Mouse (Mus musculus): Measurements from ENCODE around the gene Ccdc124. TPM values are rescaled to one million over a fixed set of nuclear protein-coding genes. Genes with fewer than 3 reads are reported as not detected.
A peak's percentile ranks its signal among the peaks of the same experiment; 100 is the strongest.

The Ccdc124 gene
- polyA plus RNA-seq, 1 experiment from 2014 or later: 173 TPM

DNA sequence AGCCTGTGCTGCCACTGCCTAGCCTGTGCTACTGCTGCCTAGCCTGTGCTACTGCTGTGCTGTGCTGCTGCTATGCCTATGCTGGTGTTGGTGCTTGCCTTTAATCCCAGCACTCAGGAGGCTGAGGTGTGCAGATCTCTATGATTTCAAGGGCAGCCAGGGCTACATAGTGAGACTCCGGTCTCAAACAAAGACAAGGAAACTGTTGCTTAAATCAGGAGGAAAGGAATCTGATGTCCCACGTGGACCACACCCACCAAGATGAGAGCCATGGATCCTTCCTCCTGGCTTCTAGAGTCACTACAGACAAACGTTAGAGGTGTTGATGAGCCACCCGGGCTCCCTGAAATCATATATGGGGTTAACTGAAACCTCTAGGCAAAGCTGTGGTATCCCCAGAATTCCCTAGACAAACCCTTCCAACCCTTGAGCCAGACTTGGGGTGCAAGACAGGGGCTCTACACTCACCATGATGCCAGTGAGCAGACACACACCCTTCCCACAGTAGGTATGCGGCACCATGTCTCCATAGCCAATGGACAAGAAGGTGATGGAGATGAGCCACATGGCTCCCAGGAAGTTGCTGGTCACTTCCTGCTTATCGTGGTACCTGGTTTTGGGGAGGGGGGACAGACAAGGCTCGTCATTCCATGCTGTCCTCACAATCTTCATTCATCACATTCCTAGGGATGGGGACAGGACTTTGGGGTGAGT is 23.4 kb downstream of the Ccdc124 start:
- 84% methylated on average over 7 of the region's 7 CpGs for WGBS
- no peak for ATAC-seq (replicated peaks)
- Histone ChIP-seq H3K27me3 (replicated peaks) (no peaks in the 10 kb centered on the region), H3K9ac (no peak overlapping the region), H3K4me3 (no peak overlapping the region), H3K9me3 (no peaks in the 10 kb centered on the region), H3K36me3 (replicated peaks) (no peaks in the 10 kb centered on the region), H3K4me2 (no peak overlapping the region), H3K27ac (no peak overlapping the region), H3K4me1 (0 out of 2 replicates have a peak, but pooled peaks cover 3% of the 10 kb centered on the region)

DNA sequence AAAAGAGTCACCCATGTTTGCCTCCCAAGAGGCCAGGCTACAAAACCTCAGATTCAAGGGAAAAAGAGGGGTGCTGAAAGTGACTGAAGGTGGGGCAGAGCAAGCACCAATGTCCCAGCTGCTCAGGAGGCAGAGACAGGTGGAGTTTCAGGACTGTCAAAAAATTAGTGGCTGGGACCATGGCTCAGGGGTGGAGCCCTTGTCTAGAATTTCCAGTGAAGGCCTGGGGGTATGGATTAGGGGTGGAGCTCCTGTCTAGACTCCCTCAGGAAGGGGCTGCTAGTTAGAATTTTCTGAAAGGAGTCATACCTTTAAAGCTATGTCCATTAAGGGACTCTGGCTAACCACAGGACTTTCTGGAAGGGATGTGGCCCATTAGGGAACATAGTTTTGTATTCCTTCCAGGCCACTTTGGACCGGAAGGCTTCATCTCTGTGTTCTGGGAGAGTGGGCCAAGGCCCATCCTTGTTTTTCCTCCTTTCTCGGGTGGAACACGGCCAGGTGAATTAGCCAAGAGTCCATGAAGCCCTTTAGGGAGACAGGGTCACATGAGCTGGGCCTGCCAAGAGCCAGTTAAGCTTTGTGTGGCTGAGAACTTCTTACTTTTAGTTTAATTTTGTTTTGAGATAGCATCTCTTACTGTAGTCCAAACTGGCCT is 24.3 kb downstream of the Ccdc124 start:
- no peaks in the 10 kb centered on the region for H3K36me3 ChIP-seq (replicated peaks)
- no peak overlapping the region for H3K4me2 ChIP-seq
- no peak overlapping the region for H3K4me3 ChIP-seq
- no peaks in the 10 kb centered on the region for H3K4me1 ChIP-seq
- H3K27me3 ChIP-seq (replicated peaks): no peaks in the 10 kb centered on the region
- no peak overlapping the region for H3K27ac ChIP-seq
- no peaks in the 10 kb centered on the region for H3K9me3 ChIP-seq
- WGBS: 90% methylated on average over 3 of the region's 3 CpGs
- no peak for ATAC-seq (replicated peaks)
- H3K9ac ChIP-seq: no peak overlapping the region

DNA sequence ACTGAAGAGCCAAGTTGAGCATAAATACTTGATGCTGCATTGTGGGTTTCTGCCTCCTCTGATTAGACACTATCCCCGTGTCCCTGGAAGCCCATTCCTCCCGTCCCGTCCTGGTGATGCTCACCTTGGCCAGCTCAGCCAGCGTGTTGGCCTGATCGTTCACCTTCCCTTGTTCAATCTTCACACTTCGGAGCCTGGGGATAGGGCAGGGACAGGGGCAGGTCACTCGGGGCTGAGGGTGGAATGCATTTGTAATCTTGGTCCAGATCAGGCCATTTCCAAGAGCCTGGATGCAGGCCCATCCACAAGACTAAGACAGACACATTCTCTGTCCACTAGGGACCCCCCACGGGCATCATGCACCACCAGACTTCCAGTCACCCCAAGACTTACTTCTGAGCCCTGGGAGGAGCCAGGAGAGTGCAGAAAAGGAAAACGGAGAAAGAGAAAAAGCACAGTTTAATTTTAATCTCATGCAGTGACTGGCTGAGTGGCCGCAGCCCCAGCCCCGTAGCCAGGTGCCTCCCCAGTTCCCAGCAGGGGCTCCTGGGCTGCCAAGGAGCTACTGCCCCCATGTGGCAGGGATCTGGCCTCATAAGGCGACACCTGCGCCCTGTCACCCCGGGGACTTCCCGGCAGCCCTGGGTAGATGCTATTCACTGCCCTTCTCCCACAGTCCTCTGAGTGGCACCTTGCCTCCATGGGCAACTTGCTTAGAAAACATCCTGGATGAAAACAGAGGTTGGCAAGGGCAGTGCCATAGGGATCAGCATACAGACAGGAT is 27.2 kb downstream of the Ccdc124 start:
- Histone ChIP-seq H3K4me1 (no peaks in the 10 kb centered on the region), H3K27me3 (replicated peaks) (no peaks in the 10 kb centered on the region), H3K9me3 (no peaks in the 10 kb centered on the region), H3K4me3 (no peak overlapping the region), H3K36me3 (replicated peaks) (no peaks in the 10 kb centered on the region), H3K27ac (no peak overlapping the region), H3K9ac (no peak overlapping the region), H3K4me2 (no peak overlapping the region)
- WGBS: 58% methylated on average over 15 of the region's 15 CpGs
- no peak for ATAC-seq (replicated peaks)

DNA sequence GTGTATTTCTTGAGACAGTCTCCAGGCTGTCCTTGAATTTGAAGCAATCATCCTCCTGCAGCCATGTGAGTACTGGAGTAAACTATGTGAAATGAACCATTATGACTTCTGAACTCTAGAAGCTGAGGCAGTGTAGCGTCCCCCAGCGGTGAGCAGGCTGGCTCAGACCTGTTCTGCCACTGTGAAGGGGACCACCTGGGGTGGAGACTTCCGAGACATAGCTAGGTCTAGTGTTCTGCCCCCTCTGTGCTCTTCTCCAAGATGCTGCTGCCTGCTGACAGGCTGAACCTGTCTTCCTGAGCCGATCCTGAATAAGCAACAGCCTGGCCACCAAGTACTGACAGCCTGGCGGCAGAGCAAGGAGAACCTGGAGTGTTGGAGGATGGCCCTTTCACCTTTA is 28.6 kb downstream of the Ccdc124 start:
- no peak for ATAC-seq (replicated peaks)
- Histone ChIP-seq H3K9me3 (no peaks in the 10 kb centered on the region), H3K27me3 (replicated peaks) (no peaks in the 10 kb centered on the region), H3K4me1 (peaks cover 8% of the 10 kb centered on the region), H3K4me2 (no peak overlapping the region), H3K36me3 (replicated peaks) (no peaks in the 10 kb centered on the region), H3K4me3 (no peak overlapping the region), H3K27ac (no peak overlapping the region), H3K9ac (no peak overlapping the region)
- whole genome bisulfite sequencing: 46% methylated on average over 5 of the region's 5 CpGs

DNA sequence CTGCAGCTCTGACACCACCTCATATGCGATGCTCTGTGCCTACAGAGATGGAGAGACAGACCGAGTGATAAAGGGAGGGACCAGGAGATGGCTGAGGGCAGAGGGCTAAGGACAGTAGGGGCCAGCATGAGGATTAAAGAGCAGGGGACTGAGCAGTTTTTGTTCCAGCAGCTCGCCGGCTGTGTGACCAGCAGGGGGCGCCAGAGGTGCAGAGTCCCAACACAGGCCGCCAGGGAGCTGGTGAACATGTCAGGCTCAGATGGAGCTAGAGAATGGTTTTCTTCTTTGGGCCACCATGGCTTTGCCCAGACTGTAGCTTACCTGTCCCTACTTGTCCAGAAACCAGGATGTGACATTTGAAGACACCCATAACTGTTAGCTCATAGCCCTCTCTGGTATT is 29.2 kb downstream of the Ccdc124 start:
- Histone ChIP-seq H3K4me1 (peaks cover 11% of the 10 kb centered on the region), H3K4me3 (no peak overlapping the region), H3K9ac (no peak overlapping the region), H3K27me3 (replicated peaks) (no peaks in the 10 kb centered on the region), H3K36me3 (replicated peaks) (no peaks in the 10 kb centered on the region), H3K4me2 (no peak overlapping the region), H3K27ac (0 out of 2 replicates have a peak overlapping the region, but pooled peaks have one; percentile 30), H3K9me3 (no peaks in the 10 kb centered on the region)
- 4% methylated on average over 6 of the region's 6 CpGs for WGBS
- no peak for ATAC-seq (replicated peaks)

DNA sequence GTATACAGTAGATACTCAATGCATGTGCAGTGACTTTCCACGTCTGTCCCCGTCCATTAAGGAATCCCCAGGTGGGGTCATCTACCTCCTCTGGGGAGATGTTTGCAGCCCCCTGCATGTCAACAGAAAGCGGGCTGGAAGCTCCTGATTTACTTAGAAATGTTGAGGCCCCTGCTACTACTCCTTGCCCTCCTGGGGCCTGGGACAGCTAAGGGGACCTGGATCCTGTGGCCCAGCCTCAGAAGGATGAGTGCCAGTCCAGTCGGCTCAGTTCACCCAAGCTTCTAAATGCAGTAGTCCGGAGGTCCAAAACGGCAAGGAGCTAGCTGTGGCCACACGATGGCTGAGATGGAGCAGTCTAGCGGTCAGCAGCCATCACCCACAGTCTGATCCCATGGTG is 29.8 kb downstream of the Ccdc124 start:
- Histone ChIP-seq H3K4me1 (peaks cover 13% of the 10 kb centered on the region), H3K27me3 (replicated peaks) (no peaks in the 10 kb centered on the region), H3K4me3 (no peak overlapping the region), H3K4me2 (no peak overlapping the region), H3K9ac (no peak overlapping the region), H3K36me3 (replicated peaks) (no peaks in the 10 kb centered on the region), H3K27ac (no peak overlapping the region), H3K9me3 (no peaks in the 10 kb centered on the region)
- 83% methylated on average over 8 of the region's 8 CpGs for WGBS
- ATAC-seq (replicated peaks): no peak

DNA sequence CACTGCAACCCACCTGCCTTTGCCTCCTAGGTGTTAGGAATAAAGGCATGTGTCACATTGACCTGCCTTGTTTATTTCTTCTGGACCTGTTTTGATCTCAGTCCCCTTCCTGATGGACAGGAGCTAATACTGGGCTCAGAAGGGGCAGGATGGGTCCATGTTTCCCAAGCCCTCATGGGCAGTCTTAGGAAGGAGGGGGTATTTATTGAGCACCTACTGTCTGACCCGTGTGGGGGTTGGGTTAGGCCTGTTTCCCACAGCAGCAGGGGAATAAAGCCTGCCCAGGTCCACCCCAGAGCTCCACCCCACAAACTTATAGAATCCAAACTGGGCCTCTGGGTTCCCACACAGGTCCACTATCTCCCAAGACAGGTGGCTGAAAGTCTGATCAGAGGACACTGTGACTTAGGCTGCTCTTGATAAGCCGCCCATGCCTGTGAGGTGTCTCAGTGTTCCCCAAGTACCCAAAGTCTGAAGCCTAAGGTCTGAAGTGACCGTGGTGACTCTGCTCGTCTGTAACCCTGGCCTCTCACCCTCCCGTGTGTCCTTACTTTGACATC is 30.4 kb downstream of the Ccdc124 start:
- WGBS: 83% methylated on average over 5 of the region's 5 CpGs
- Histone ChIP-seq H3K9ac (no peak overlapping the region), H3K27me3 (replicated peaks) (no peaks in the 10 kb centered on the region), H3K4me3 (no peak overlapping the region), H3K4me2 (no peak overlapping the region), H3K4me1 (peaks cover 19% of the 10 kb centered on the region), H3K9me3 (no peaks in the 10 kb centered on the region), H3K27ac (no peak overlapping the region), H3K36me3 (replicated peaks) (no peaks in the 10 kb centered on the region)
- ATAC-seq (replicated peaks): no peak

DNA sequence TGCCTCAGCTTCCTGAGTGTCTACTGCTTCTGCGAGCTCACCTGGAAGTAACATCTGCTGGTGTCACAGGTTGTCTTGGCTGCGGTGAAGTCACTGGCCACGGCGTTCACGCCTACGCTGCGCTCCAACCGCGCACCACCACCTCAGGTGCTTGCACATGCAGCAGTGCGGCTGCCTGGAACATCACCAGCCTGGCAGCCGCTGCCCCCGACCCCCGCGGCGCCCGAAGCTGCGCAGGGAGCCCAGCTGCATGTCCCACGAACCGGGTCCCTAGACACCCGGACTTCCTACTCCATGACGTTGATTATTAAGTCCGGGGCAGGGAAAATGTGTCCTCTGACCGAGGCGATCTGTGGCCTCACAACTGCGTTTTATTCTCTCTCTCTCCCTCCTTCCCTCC is 31.3 kb downstream of the Ccdc124 start:
- Histone ChIP-seq H3K4me2 (no peak overlapping the region), H3K9me3 (no peaks in the 10 kb centered on the region), H3K36me3 (replicated peaks) (no peaks in the 10 kb centered on the region), H3K4me3 (no peak overlapping the region), H3K4me1 (peaks cover 20% of the 10 kb centered on the region), H3K27me3 (replicated peaks) (no peaks in the 10 kb centered on the region), H3K9ac (no peak overlapping the region), H3K27ac (no peak overlapping the region)
- 74% methylated on average over 25 of the region's 25 CpGs for WGBS
- ATAC-seq (replicated peaks): no peak

DNA sequence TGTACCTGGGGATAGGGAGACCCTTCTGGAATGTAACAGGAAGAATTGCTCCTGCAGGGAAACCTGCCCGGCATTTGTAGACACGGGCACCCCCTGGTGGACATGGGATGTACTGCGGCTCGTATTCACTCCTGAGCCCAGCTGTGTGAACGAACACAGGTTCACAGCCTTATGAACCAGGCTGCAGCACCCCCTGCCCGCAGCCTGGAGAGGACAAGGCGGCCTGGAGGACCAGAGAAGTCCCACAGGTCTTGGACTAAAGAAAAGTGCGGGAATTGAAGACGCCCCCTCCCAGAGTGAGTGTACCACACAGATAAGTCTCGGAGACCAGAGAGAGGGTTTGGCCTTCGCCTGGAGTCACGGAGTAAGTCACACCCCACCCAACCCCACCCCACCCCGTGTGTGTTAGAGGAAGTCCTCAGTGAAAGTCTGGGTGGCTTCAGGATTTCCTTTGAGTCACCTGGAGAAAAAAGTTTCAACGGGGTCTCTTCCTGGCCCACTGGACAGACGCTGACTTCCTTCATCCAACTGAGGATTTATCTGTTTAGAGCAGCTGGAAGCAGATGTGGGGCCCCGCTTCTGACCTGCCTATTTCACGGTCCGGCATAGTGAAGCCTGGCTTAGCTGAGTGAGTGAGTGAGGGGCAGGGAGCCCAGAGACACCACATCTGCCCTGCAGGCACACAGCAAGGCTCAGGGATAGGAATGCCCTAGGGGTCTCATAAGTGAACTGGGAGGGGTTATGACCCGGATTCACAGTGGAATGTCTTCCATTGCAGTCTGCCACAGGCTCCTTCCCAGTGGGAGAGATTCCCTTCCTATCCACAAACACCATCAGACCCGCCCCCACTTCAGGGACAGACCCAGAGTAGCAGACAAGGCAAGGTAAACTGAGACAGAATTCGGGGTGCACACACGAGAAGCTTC is 32.3 kb downstream of the Ccdc124 start:
- no peaks in the 10 kb centered on the region for H3K36me3 ChIP-seq (replicated peaks)
- WGBS: 40% methylated on average over 22 of the region's 22 CpGs
- H3K4me3 ChIP-seq: no peak overlapping the region
- H3K4me2 ChIP-seq: no peak overlapping the region
- no peaks in the 10 kb centered on the region for H3K9me3 ChIP-seq
- no peak overlapping the region for H3K9ac ChIP-seq
- no peak; the same call in 1 of the 2 replicates for ATAC-seq (replicated peaks)
- H3K4me1 ChIP-seq: peaks cover 20% of the 10 kb centered on the region
- 0 out of 2 replicates have a peak overlapping the region, but pooled peaks have one; percentile 93 for H3K27ac ChIP-seq
- H3K27me3 ChIP-seq (replicated peaks): no peaks in the 10 kb centered on the region

DNA sequence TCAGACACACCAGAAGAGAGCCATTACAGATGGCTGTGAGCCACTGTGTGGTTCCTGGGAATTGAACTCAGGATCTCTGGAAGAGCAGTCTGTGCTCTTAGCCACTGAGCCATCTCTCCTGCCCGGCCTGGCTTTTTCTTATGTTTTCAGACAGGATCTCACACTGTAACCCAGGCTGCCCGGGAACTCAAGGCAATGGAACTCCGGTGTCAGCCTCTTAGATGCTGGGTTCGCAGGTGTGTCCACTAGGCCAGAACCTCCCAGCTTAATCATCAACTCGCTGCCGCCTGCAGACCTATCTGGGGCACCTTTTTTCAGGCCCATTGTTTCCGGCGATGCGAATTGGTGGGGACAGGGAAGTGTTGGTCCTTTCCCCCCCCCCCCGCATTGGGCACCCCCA is 33.1 kb downstream of the Ccdc124 start:
- WGBS: 53% methylated on average over 10 of the region's 10 CpGs
- Histone ChIP-seq H3K4me1 (peaks cover 20% of the 10 kb centered on the region), H3K27me3 (replicated peaks) (no peaks in the 10 kb centered on the region), H3K27ac (0 out of 2 replicates have a peak overlapping the region, but pooled peaks have one; percentile 93), H3K9ac (no peak overlapping the region), H3K36me3 (replicated peaks) (no peaks in the 10 kb centered on the region), H3K9me3 (no peaks in the 10 kb centered on the region), H3K4me3 (no peak overlapping the region), H3K4me2 (no peak overlapping the region)
- no peak for ATAC-seq (replicated peaks)

DNA sequence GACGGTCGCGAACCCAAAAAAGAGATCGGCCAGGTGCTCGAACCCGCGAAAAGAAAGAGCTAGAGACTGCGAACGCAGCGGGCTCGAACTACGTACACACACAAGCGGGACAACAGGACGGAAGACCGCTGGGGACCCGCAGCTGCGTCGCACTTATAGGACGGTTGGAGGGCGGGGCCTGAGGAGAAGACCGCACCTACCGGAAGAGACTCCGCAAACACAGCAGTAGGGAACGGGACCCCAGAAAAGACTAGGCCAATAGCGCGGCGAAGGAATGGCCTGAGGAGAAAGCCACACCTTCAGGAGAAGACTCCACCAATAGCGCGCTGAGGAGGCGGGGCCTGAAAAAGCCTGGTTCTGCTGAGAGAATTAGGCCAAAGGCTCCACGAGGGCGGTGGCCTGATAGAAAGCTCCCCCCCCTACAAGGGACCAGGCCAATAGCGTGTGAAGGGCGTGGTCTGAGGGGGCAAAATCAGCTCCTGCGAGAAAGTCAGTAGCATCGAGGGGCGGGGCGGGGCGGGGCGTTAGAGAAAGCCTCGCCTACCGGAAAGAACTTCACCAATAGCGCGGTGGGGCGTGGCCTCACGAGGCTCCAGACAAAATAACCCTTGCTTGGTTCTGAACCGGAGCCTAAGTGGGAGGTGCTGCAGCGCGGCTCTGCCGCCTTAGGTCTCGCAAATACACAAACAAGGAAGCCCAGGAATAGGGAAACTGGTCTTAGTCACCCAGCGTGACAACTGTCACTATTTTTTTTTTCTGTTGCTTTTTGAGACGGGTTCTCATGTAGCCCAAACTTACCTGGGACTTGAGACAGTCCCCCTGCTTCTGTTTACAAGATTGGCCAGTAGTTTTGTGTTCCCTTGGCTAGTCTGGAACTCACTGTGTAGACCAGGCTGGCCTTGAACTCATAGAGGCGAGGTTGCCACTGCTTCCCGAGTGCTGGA is 34.1 kb downstream of the Ccdc124 start, which contains the start of gene Arrdc2:
Gene Arrdc2, minus strand, starts transcription at position 313 of the 944 bp plus-strand sequence.
- no peaks in the 10 kb centered on the region for H3K9me3 ChIP-seq
- peak within 1 kb of the TSS; percentile 93 for H3K27ac ChIP-seq
- 2% methylated on average over 55 of the region's 55 CpGs for WGBS
- H3K9ac ChIP-seq: peak within 1 kb of the TSS; percentile 67
- H3K36me3 ChIP-seq (replicated peaks): no peaks in the 10 kb centered on the region
- H3K4me2 ChIP-seq: peak within 1 kb of the TSS; percentile 84
- peaks cover 20% of the 10 kb centered on the region for H3K4me1 ChIP-seq
- H3K4me3 ChIP-seq: peak within 1 kb of the TSS; percentile 72
- no peaks in the 10 kb centered on the region for H3K27me3 ChIP-seq (replicated peaks)
- peak; percentile 96 for ATAC-seq (replicated peaks)
